Mouse (Mus musculus) neural tube, embryonic 10.5 days (tissue): ENCODE results near the gene Ctc1.
"Not testable (repeated sequence)": the region's sequence is repeated elsewhere in the genome, so short reads cannot be mapped to it uniquely, and the experiment has no call there.

Experiments used
- DNase-seq: peaks from one replicate; pipeline ENCODE4 v3.0.0-alpha.2; 2017; ENCODE audit warnings: low spot score; ENCODE audit errors: extremely low spot score

Gene Ctc1

DNA sequence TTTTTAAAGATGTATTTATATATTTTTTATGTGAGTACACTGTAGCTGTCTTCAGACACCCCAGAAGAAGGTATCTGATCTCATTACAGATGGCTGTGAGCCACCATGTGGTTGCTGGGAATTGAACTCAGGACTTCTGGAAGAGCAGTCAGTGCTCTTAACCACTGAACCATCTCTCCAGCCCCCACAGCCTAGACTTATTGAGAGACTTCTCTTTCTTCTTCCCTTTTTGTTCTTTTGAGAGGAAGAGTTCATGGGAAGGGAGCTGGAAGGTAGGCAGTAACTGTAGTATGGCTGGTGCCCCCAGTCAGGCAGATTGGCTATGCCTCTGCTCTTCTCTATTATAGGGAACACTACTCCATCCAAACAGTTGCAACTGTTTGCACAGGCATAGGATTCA lies 9.1 kb upstream of the Ctc1 start:
- DNase-seq = not testable (repeated sequence)

- peak; percentile 97 for DNase-seq
Observed at GRCm38 (mm10) chr11:69008182-69009121, 7.3 kb upstream of the Ctc1 start, which contains the start of gene Pfas. Gene Pfas, minus strand, starts transcription at chr11:69008460.

DNA sequence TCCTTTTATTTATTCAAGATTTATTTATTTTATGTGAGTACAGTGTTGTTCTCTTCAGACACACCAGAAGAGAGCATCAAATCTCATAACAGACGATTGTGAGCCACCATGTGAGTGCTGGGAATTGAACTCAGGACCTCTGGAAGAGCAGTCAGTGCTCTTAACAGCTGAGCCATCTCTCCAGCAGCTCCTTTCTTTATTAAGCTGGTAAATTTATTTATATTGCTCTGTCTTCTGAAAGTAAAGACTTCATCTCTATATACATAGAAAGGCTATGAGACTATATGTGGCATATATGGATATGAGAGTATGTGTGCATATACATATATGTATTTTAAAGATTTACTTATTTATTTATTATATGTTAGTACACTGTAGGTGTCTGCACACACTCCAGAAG lies 6.2 kb upstream of the Ctc1 start:
- no peak for DNase-seq

GRCm38 (mm10) chr11:69010400-69011323 lies 5.0 kb upstream of the Ctc1 start:
- no peak for DNase-seq

GRCm38 (mm10) chr11:69011445-69011844 lies 4.3 kb upstream of the Ctc1 start:
- DNase-seq = not testable (repeated sequence)

DNA sequence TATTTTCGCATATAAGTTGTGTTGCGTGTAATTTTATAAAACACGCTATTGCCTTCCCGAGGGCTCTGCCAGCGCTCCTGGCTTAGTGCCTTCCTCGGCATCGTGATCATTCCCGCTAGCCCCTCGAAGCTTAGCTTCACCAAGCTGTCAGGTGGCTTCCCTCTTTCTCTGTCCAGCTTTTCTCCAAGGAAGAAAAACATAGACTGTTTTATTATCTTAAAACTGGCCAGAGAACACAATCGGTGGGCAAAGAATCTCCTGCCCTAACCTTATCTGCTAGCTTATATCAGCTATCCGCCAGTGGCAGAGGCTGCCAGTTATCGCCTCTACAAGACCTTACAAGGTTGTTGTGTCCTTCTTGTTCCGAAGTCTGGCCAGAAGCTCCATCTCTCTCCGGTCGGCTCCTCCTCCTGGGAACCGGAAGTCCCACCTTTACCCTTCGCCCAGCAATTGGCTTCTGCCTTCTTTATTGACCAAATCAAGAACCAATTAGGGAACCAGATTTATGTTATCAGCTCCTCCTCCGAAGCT lies 3.6 kb upstream of the Ctc1 start:
- peak; percentile 85 for DNase-seq

DNA sequence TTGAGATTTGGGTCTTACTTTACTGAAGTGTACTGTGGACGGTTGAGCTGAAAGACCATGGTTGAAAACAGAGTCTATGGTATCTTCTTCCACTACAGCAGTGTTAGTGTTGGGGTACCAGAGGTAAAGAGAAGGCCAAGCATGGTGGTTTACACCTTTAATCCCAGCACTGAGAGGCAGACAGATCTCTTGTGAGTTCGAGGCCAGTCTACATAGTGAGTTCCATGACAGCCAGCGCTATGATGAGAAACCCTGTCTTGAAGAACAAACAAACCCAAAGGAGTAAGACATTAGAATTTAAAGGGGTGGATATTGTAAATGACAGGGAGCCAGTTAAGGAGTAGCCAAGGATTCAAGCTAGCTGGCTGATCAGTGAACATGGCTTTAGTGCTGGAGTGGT lies 1.0 kb downstream of the Ctc1 start:
- DNase-seq = no peak

- no peak for DNase-seq
Observed at GRCm38 (mm10) chr11:69020691-69021090, 5.0 kb downstream of the Ctc1 start.

GRCm38 (mm10) chr11:69026562-69026961 lies 10.9 kb downstream of the Ctc1 start:
- DNase-seq = no peak

DNA sequence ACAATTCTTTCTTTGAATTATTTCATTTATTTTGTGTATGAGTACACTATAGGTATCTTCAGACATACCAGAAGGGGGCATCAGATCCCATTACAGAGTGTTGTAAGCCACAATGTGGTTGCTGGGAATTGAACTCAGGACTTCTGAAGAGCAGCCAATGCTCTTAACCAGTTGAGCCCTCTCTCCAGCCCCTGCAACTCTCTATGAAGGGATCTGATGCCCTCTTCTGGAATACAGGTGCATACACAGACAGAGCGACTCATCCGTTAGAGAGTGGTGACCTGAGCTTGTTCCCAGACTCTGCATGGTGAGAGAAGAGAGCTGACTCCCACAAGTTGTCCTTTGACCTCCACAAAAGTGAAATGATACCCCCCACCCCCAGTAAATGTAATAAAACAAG lies 13.1 kb downstream of the Ctc1 start:
- no peak for DNase-seq

DNA sequence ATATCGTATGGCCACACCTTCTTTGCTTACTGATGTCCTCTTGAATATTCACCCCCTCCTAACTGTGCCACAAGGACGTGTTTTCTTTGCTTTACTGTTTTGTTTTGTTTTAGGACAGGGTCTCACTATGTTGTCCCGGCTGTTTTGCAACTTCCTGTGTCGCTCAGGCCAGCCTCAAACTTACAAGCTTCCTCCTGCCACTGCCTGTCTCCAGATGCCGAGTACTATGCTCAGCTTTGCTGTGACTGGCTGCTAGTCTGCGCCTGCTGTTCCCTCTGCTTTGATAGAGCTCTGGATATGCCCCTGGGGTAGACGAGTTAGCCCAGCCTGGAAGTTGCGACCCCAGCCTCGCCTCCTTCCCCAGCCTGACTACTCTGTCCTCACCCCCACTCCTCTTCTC lies 17.8 kb downstream of the Ctc1 start:
- no peak for DNase-seq

- no peak for DNase-seq
Observed at GRCm38 (mm10) chr11:69034585-69034984, 18.9 kb downstream of the Ctc1 start.

- no peak for DNase-seq
Observed at GRCm38 (mm10) chr11:69035411-69035810, 19.7 kb downstream of the Ctc1 start.

DNA sequence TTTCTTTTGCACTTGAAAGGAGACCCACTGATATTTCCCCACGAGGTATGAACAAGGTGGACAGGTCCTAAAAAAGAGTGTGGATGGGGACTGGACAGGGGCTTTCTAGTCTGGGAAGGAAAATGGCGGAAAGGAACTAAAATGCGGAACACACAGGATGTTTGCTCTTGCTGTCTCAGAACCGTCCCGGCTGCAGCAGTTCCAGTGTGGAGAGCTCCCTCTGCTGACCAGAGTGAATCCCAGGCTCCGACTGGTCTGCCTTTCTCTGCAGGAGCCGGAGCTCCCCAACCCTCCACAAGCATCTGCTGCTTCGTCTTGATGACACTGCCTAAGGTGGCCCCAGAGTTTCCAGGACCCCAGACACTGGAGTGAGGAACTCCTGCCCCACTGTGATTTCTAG lies 20.1 kb downstream of the Ctc1 start:
- DNase-seq = peak; percentile 78

GRCm38 (mm10) chr11:69036486-69037230 lies 20.9 kb downstream of the Ctc1 start:
- DNase-seq = peak; percentile 93

DNA sequence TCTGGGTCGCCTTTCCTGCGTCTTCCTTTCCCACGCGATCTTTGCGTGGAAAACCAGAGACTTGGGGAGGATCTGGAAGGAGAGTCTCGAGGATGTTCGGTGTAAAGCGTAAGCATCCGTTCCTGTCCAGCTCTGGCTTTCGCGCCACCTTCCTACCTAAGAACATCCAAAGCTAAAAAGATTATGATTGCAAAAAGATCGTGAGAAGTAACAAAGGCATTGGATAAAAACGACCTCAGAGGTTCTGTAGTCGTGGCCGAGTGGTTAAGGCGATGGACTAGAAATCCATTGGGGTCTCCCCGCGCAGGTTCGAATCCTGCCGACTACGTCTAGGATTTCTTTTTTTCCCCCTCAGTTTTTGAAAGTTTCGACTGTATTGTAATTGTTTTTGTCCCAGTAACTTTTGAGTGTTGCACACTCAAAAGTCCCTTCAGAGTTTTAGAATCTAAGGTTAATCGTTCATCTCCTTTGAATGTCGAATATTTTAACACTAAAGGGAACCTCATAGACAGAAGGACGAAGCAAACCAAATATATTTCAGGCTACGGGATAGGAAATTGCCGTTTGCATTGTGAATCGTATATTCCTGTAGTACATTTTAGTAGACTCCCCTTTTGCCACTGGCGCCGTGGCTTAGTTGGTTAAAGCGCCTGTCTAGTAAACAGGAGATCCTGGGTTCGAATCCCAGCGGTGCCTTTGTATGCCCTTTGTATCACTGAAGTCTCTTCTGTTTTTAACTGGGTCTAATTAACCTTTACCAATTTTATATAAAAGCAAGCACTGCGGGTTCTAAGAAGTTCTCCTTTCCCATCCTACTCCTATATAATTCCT lies 21.7 kb downstream of the Ctc1 start:
- peak; percentile 88 for DNase-seq

- no peak for DNase-seq
Observed at GRCm38 (mm10) chr11:69038173-69038572, 22.5 kb downstream of the Ctc1 start.

- peak; percentile 89 for DNase-seq
Observed at GRCm38 (mm10) chr11:69045531-69046394, 30.1 kb downstream of the Ctc1 start, which contains the start of gene Aurkb. Gene Aurkb, plus strand, starts transcription at chr11:69045647.

- no peak for DNase-seq
Observed at GRCm38 (mm10) chr11:69046395-69046774, 30.7 kb downstream of the Ctc1 start.
